Mouse (Mus musculus) brown adipose tissue, adult 24 weeks (tissue): ENCODE results near the gene Vmn2r75. TPM values are rescaled to one million over a fixed set of nuclear protein-coding genes. Genes with fewer than 3 reads are reported as not detected.
"Not testable (repeated sequence)": the region's sequence is repeated elsewhere in the genome, so short reads cannot be mapped to it uniquely, and the experiment has no call there.

Source experiments
- H3K27ac ChIP-seq: fragments of 200-500 bp; replicated peaks from 2 replicates; pipeline ENCODE4 v1.5.1; 2012; ENCODE audit warnings: low read depth, mild to moderate bottlenecking, low read length
- H3K4me1 ChIP-seq: fragments of 200-500 bp; 2 replicates; pipeline ENCODE4 v1.6.1; 2012; ENCODE audit warnings: low read length, mixed read lengths; ENCODE audit not compliant: control insufficient read depth, insufficient read depth, insufficient read length
- H3K4me3 ChIP-seq: fragments of 200-500 bp; 2 replicates; pipeline ENCODE4 v1.5.1; 2012; ENCODE audit warnings: low read depth, mild to moderate bottlenecking, low read length, moderate library complexity; ENCODE audit not compliant: insufficient read depth
- polyA plus RNA-seq: library from polyadenylated mRNA; stranded (reverse); fragments of >200 nt; gene quantifications from 2 replicates; pipeline ENCODE4 v1.2.4, GENCODE M21; 2012; ENCODE audit not compliant: missing spikeins, insufficient read depth, insufficient read length

Vmn2r75 gene
- not detected in 2 replicates for polyA plus RNA-seq

DNA sequence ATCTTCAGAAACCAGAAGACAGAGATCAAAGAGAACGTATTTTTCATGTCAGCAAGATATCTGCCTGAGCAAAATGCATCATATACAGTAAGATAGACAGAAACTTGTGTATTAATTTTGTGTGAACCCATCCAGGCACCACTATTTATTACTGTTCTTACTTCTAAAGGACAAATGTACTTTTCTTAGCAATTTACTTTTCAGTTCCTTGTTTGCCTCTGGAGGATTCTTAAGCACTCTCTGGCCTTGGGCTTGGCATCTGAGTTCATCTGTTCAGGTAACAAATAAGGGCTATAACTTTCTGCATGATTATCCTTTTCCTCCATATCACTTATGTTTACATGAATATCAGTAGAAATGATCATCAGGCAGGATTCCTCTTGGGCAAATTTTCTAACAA is at the start of gene Vmn2r75:
Vmn2r75 (minus strand) TSS at position 101 of the 400 bp plus-strand sequence.
- not testable (repeated sequence) for H3K27ac ChIP-seq, H3K4me3 ChIP-seq, H3K4me1 ChIP-seq

GRCm38 (mm10) chr7:86211345-86211744 is 39.8 kb upstream of the Vmn2r75 start:
- H3K4me1 ChIP-seq: no peaks in the 10 kb centered on the region
- H3K27ac ChIP-seq: no peak overlapping the region
- no peak overlapping the region for H3K4me3 ChIP-seq

Other genes starting within 250 kb of the Vmn2r75 start
- gene Vmn2r74, start 210.1 kb downstream of the Vmn2r75 start, polyA plus RNA-seq: not detected in 2 replicates
- gene Vmn2r76, start 74.5 kb upstream of the Vmn2r75 start, polyA plus RNA-seq: 0.08 TPM in 2 replicates
- not detected in 2 replicates for gene Olfr310, start 105.4 kb upstream of the Vmn2r75 start, polyA plus RNA-seq
- not detected in 2 replicates for gene Olfr309, start 141.9 kb upstream of the Vmn2r75 start, polyA plus RNA-seq
- not detected in 2 replicates for gene Olfr308, start 153.9 kb upstream of the Vmn2r75 start, polyA plus RNA-seq
- gene Olfr307, start 165.8 kb upstream of the Vmn2r75 start, polyA plus RNA-seq: not detected in 2 replicates
- gene Olfr305, start 195.2 kb upstream of the Vmn2r75 start, polyA plus RNA-seq: not detected in 2 replicates
- gene Olfr304, start 214.9 kb upstream of the Vmn2r75 start, polyA plus RNA-seq: not detected in 2 replicates
- gene Olfr303, start 226.0 kb upstream of the Vmn2r75 start, polyA plus RNA-seq: not detected in 2 replicates
- not detected in 2 replicates for gene Olfr301, start 232.1 kb upstream of the Vmn2r75 start, polyA plus RNA-seq